Mouse (Mus musculus) lung, postnatal 0 days (tissue): ENCODE results near the gene Efl1.

Experiments
- CTCF ChIP-seq: IDR thresholded peaks from 2 replicates; pipeline ENCODE4 v1.5.1; 2016; ENCODE audit warnings: antibody characterized with exemption, mild to moderate bottlenecking
- EP300 ChIP-seq: IDR thresholded peaks from 2 replicates; pipeline ENCODE4 v1.6.1; 2016; ENCODE audit warnings: antibody characterized with exemption, mild to moderate bottlenecking, control low read depth

- no peak for TF ChIP-seq CTCF
- TF ChIP-seq EP300 = no peak
These were observed 126.7 kb downstream of the Efl1 start for GRCm38 (mm10) chr7:82775090-82775489.
